Mouse (Mus musculus) retina, embryonic 14.5 days (tissue): ENCODE data around the gene Cdca3.
"Not testable (repeated sequence)": the region's sequence is repeated elsewhere in the genome, so short reads cannot be mapped to it uniquely, and the experiment has no call there.

ENCODE experiments used
- DNase-seq: peaks from one replicate; pipeline ENCODE4 v3.0.0-alpha.2; 2015; ENCODE audit warnings: low spot score

Cdca3 gene

DNA sequence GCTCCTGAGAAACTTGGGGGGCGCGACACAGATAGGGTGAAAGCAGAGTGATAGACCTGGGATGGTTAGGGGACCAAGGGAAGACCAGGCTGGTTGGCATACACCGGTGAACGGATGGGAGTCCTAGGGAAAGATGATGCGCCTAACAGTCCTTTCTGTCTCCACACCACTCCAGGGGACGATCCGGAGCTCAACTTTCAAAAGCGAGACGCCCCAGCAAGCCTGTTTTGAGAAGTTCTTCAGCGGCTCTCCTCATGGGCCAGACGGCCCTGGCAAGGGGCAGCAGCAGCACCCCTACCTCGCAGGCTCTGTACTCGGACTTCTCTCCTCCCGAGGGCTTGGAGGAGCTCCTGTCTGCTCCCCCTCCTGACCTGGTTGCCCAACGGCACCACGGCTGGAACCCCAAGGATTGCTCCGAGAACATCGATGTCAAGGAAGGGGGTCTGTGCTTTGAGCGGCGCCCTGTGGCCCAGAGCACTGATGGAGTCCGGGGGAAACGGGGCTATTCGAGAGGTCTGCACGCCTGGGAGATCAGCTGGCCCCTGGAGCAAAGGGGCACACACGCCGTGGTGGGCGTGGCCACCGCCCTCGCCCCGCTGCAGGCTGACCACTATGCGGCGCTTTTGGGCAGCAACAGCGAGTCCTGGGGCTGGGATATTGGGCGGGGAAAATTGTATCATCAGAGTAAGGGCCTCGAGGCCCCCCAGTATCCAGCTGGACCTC, 20.1 kb upstream of the Cdca3 start:
- DNase-seq = peak; percentile 91

DNA sequence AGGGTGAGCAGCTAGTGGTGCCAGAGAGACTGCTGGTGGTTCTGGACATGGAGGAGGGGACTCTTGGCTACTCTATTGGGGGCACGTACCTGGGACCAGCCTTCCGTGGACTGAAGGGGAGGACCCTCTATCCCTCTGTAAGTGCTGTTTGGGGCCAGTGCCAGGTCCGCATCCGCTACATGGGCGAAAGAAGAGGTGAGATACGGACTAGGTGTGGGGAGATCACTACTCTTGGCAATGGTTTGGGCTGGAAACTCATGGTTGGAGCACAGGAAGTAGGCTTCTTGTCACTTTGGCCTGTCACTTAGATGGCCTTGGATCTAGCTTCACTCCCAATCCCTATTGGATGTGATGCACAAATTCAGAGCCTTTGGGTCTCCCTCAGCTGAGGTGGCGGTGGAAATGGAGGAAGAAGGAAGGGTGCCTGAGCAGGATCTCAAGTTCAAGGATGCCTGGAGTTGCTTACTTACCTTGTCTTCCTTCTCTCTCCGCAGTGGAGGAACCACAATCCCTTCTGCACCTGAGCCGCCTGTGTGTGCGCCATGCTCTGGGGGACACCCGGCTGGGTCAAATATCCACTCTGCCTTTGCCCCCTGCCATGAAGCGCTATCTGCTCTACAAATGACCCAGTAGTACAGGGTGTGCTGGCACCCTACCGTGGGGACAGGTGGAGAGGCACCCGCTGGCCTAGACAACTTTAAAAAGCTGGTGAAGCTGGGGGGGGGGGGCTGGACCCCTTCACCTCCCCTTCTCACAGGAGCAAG, 19.4 kb upstream of the Cdca3 start:
- no peak for DNase-seq

DNA sequence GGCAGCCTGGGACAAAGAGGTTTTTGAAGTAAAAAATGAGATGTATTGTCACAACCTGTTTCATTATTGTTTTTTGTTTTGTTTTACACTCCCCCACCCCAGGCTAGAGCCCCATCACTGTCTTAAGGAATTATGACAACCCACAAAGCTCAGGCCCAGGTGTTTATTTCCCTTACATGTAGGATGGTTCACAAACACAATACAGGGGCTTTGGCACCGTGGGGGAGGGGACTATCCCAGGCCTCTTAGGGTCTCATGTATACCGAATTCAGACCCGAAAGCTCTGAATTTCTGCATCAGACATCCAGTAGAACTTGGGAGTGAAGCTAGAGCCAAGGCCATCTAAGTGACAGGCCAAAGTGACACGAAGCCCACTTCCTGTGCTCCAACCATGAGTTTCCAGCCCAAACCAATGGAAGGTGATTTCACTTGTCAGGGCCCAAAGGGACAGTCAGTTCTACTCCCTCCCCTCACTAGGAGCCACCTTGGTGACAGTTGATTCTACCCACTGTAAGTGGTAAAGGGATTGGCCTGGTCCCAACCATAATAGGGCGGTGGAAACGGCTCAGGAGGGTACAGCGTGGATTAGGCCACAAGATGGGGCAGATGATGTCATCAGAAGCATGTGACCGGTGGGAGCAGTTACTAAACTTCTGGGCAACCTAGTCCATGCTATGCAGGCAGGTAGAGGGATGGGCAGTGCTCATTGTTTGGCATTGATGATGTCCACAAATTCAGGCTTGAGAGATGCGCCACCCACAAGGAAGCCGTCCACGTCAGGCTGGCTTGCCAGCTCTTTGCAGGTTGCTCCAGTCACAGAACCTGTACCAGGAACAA, 18.6 kb upstream of the Cdca3 start:
- DNase-seq = not testable (repeated sequence)

DNA sequence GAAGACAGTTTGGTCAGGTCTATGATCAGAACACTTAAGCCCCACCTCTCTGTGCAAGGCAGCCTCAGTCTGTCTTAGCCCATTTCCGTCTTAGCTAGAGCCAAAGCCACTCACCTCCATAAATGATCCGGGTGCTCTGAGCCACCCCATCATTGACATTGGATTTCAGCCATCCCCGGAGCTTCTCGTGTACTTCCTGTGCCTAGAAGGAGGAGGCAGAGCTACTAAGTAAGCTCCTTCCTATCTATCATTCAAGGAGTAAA, 18.0 kb upstream of the Cdca3 start:
- no peak for DNase-seq

DNA sequence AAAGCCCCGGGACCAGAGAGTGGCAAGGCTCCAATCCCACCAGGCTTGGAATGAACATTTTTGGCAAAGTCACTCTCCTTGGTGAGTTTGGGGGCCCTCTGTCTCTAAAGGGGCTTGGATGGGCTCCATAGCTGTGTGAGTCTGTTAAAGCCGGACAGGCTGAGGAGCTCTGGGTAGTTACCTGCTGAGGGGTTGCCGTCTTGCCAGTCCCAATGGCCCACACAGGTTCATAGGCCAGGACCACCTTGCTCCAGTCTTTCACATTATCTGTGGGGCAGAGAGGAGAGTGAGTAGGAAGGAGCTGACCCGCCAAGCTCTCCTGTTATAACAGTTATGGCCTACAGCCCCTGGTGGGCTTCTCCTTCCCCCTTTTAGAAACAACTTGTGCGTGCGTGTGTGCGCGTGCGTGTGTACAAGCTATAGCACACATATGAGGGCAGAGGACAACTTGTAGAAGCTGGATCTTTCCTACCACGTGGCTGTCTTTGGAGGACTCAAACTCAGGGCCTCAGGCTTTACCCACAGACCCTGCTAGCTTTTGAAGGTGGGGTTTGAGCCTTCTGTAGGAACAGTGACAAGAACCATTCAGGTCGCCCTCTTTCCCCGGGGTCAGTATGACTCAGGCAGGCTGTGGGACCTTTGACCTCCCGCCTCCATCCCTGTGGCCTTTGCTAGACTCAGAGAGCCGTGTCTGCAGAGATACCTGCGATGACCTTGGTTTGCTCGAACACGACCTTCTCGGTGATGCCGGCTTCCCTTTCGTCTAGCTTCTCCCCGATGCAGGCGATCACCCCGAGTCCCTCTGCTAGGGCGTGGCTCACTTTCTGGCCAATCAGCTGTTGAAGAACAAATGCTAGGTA, 17.4 kb upstream of the Cdca3 start:
- DNase-seq = no peak

DNA sequence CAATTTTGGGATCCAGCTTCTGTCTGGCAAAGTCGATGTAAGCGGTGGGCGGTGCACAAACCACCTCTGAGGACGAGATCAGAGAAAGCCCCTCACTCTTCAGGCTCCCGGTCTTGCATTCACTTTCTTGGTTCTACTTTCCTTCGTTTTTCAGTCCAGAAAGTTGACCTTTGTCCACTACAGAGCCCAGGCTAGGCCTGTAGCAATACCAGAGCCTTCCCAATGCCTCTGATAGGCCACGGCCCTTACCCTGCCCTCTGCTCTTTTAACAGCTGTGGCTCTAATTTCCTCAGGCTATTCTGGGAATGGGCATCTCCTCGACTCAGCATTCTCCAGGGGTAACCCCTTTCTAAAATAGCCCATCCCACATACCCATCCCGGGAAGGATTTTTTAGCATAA, 16.5 kb upstream of the Cdca3 start:
- DNase-seq = no peak

DNA sequence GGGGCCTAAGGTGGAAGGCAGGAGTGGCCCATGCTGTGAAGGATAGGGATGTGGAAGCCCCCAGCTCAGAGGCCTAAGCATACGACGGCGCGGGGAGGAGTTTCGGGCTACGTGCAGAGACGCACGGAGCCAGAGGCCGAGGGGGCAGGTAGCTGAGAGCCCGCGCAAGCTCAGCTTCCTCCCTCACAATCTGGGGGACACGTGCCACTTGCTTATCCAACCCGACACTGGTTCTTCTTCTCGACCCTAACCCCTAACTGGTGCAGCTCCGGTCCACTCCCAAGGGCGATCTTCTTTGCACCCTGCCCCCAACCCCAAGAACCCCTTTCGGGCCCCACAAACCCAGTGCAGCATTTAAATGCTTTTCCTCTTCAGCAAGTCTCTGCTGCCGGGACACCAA, 15.9 kb upstream of the Cdca3 start:
- peak; percentile 60 for DNase-seq

DNA sequence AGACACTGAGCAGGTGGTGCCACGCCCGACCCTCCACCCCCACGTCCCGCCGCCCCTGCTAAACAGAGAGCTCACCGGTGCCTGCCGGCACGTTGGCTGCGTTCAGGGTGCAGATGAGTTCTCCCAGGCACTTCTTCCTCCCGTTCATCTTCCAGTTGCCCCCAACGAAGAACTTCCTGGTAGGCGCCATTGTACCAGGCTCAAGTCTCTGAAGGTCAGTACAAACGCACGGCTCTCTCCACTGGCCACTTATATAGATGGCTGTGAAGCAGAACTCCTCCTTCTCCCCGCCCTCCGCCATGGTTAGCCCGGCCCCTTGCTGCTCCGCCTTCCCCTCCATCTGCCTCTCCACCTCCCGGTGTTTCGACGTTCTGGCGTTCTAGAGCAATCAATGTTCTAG, 15.4 kb upstream of the Cdca3 start, which contains the start of gene Tpi1:
Gene Tpi1 (minus strand): TSS at position 364 of the 400 bp plus-strand sequence.
- DNase-seq = peak; percentile 92

DNA sequence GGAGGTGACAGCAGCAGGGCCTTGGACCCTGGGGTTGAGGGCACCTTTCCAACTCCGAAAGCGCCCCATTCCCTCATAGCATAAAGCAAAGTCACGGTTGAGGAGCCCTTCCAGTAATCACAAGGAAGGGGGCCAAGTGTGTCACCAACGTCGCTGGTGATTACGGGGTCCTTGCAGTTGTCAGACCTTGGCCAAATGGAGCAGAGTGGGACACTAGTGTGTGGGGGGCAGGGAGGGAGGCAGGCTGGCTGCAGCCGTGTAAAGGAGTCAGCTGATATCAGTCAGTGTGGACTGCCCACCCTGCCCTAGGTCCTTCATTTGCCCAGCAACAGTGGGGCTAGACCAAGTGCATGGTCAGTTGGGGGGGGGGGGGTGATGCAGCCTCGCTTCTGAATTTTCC, 14.9 kb upstream of the Cdca3 start:
- DNase-seq = no peak

DNA sequence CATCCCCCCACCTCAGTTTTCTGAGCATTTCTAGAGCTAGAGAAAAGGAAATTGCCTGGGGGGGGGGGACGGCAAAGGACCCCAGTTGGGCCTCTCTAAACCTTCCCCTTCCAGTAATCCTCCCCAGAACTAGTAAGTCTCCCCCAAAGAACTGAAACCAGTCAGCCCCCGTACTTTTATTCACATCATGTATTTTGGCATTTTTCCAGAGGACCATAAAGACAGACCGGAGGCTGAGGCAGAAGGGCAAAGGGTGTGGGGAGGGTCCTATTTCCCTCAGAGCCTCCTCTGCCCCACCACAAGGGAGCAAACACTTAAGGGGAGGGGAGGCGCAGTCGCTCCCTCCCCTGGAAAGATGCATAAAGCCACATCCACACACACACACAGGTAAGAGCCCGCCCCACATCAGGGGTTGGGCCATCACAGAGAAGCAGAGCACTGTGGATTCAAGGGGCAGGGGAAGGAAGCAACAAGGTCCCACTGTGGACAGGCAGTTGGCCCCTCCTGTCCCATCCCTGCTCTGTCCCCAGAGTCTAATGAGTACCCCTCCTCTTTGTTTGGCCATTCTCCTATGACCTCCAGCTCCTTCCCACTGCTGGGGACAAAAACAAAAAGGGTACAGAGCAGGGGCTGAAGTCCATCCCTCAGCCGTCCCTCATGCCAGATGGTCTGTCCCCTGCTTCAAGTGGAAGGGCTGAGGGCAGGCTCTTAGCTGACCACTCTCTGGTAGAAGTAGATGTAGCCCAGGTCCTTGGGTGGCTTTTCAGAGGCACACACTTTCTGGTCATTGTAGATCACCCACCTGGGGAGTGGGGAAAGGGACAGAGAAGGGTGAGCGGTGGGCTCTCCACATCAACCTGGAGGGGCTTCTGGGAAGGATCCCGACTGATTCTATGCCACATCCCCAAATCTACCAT, 14.2 kb upstream of the Cdca3 start:
- DNase-seq = no peak

DNA sequence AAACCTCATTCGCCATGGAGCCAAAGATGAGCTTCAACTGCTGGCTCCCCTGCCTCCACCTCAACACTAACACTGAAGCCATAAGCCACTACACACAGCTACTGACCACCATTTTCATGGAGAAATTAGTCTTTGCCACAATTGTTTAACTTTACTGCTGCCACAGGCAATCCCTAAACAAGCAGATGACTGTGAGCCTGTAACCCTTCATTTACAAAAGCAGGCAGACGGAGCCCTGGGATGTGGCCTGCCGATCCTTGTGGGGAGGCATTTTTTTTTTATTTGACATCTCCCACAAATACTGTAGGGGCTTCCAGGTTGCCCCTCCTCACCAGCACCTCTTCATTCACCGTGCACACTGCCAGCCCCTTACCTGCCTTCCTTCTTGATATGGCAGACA, 12.7 kb upstream of the Cdca3 start:
- DNase-seq = no peak

DNA sequence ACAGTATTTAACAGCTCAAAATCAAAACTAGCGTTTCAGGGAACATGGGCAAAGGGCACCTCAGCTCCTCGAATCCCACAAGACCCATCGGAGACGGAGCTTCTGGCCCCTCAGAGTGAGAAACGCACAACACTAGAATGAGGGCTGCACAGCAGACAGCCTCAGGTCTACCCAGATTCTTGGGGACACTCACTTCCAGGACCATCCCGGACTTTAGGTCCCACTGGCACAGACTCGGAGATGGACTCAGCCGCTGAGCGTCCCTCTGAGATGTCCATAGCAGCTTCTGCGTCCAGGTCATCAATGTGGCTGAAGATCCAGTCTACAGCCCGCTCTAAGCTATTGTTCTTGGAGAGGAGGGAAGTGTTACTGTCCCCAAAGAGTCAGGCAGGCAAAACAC, 12.2 kb upstream of the Cdca3 start:
- DNase-seq = no peak

DNA sequence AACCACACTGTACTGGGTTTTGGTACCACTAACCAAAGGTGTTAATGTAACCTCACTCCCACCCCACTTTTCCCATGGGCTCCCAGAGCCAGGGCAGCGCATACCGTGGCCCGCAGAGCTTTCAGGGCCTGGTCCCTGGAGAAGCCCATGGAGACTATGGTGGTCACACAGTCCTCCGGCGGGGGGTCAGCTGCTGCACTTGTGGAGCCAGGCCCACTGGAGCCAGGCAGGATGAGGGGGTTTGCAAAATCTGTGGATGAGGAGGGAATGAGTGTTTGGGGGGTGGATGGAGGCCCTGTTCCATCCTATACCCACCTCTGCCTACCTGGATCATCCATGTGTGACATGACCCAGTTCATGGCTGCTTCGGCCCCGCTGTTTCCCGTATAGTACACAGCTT, 11.8 kb upstream of the Cdca3 start:
- no peak for DNase-seq

DNA sequence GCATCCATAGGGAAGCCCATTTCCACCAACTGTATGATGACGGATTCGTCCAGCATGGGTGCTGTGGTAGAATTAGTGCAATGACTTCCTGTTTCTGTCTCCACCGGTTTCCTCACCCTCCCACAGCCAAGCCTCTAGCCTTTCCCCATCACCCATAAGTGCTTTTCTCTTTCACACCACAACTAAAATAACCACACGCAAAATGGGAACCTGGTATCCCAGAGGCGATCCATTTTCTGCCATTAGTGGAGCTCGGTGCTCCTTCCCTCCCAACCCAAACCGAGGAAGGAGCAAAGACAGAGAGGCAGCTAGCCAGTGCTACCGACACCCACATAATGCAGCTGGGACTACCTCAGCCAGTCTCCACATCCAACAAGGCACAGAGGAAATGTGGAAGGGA, 11.4 kb upstream of the Cdca3 start:
- DNase-seq = no peak

DNA sequence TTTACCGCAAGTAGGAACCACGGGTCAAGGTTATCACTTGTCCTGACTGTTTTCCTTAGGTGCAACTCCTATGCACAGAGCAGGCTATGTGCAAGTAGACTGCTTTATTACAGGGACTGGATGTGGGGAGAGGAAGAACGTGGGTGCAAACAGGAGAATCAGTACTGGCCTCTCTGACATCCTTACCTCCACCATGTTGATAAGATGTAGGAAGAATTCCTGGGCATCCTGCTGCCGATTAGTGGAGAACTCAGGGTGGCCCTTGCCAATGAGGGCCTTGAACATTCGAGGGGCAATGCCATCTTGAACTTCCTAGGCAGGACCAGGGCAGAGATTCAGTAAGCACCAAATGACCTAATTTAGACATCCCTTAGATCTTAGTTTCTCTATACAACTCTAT, 8.5 kb upstream of the Cdca3 start:
- no peak for DNase-seq

DNA sequence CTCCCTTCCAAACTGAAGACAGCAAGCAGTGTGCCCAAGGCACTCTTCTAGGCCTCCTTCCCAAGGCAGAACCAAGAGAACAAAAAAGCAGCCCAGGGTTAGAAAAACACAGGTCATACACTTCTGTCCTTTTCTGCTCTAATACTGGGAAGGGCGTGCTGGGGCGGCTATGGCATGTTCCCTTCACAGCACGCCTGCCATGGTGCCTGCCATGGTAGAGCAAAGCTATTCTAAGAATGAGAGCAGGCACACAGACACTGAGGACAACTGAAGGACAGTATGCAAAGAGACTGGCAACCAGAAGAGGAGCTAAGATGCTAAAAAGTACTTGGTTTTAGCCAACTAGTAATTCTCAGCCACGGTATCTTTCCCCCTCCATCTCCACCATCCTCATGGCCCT, 7.3 kb upstream of the Cdca3 start:
- DNase-seq = no peak

DNA sequence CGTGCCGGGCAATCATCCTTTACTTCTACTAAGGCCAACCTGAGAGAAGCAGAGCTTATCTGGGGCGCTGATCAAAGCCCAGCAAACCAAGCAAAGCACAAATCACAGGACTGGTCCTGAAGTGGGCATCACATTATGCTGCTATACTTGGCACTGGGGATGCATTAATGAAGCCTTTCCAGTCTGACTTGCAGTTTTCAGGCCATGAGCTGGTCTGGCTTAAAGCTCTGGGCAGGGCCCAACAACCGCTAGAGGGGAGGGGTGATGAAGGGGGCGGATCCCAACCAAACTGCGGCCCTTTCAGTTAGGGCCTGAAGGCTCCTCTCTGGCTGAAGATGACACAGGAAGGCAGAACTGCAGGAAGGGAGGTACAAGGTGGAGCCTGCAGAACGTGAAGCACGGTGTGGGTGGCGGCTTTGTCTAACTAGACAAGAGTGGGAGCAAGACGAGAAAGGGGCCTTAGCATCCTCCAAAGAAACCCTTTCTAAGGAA, 1.2 kb upstream of the Cdca3 start:
- DNase-seq = peak; percentile 31

DNA sequence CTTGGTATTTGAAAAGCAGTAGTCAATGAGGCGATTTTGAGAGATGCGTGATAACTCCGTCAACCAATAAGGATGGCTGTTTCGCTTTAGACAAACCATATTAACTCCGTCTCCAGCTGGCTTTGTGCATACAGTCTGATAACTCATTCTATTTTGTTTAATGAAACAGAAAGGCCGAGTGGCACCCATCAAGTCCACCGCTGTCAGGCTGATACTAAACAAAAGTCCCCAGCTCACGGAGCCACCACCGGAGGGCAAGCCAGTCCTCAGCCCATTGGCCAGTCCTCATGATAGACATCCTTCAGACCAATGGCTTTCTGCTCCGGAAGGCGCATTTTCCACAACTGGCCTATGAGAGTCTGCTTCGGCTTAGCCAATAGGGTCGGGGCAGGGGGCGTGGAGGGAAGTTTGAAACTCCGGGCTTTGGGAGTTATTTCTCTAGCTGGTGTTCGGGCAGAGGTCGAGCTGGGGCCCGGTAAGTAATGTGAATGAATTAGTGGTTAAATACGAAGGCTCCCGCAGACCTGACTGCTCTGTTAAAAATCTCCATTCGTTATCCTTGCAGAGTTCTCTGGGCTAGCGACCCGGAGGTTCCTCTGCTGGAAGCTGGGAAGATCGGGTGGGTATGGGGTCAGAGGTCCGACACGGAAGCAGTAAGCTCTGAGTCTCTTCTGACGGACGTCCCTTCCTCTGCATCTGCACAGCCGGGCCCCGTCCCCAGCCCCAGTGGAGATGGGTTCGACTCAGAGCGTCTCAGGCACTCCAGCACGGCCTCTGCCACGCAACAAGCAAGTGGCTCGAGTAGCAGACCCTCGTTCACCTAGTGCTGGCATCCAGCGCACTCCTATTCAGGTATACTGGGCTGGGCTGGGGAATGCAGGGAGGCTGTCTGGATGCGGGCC, 703 bp downstream of the Cdca3 start:
- DNase-seq = peak; percentile 97

DNA sequence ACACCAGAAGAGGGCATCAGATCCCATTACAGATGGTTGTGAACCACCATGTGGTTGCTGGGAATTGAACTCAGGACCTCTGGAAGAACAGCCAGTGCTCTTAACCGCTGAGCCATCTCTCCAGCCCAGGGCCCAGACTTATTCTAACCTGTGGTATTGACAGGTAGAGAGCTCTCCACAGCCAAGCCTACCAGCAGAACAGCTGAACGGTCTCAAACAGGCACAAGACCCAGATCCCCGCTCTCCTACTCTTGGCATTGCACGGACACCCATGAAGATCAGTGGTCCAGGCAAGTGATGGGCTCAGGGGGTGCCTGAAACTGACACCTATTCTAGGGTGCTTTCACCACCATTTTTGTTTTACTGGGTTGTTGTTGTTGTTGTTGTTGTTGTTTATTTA, 1.9 kb downstream of the Cdca3 start:
- DNase-seq = not testable (repeated sequence)

DNA sequence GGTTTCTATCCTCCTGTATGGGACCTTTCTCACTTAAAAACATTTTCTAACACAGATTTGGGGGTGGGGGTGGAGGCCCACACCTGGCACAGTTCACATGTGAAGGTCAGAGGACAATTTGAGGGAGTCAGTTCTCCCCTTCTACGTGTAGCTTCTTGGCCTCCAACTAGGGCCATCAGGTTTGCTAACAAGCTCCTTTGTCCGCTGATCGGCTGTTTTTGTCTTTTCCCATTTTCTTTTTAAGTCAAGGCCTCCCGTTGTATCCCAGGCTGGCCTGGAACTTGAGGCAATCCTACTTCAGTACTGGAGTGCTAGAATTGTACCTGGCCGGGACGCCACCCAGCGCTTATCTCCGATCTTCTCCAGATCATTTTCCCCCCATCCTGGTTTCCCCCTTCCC, 2.3 kb downstream of the Cdca3 start:
- no peak for DNase-seq
